Mouse (Mus musculus) intestine, embryonic 16.5 days (tissue): Measurements from ENCODE around the gene Osm. TPM values are rescaled to one million over a fixed set of nuclear protein-coding genes. Genes with fewer than 3 reads are reported as not detected.

Source experiments
- ATAC-seq: fragments of 200-750 bp; cut with Nextera tagmentation; 2 replicates; pipeline ENCODE4 v1.8.0; 2017; ENCODE audit warnings: moderate TSS enrichment, moderate library complexity
- H3K27ac ChIP-seq: fragments of 300-500 bp; sonication (generic); 2 replicates; pipeline ENCODE4 v1.5.1; 2014; ENCODE audit warnings: mild to moderate bottlenecking, low read length
- H3K27me3 ChIP-seq: fragments of 300-500 bp; sonication (generic); replicated peaks from 2 replicates; pipeline ENCODE4 v1.6.1; 2014; ENCODE audit warnings: low read length, control low read depth, mixed read lengths; ENCODE audit not compliant: control insufficient read depth, insufficient read depth
- H3K36me3 ChIP-seq: fragments of 300-500 bp; sonication (generic); 2 replicates; pipeline ENCODE4 v1.6.1; 2014; ENCODE audit warnings: low read length, control low read depth; ENCODE audit not compliant: control insufficient read depth, insufficient read depth
- H3K4me1 ChIP-seq: fragments of 300-500 bp; sonication (generic); 2 replicates; pipeline ENCODE4 v1.6.1; 2014; ENCODE audit warnings: low read length, control low read depth, mixed read lengths; ENCODE audit not compliant: control insufficient read depth, insufficient read depth
- H3K4me2 ChIP-seq: fragments of 300-500 bp; sonication (generic); 2 replicates; pipeline ENCODE4 v1.6.1; 2014; ENCODE audit warnings: low read depth, low read length, control low read depth
- H3K4me3 ChIP-seq: fragments of 300-500 bp; sonication (generic); 2 replicates; pipeline ENCODE4 v1.5.1; 2014; ENCODE audit warnings: mild to moderate bottlenecking, low read length
- H3K9ac ChIP-seq: fragments of 300-500 bp; sonication (generic); 2 replicates; pipeline ENCODE4 v1.6.1; 2014; ENCODE audit warnings: low read depth, low read length
- H3K9me3 ChIP-seq: fragments of 300-500 bp; sonication (generic); 2 replicates; pipeline ENCODE4 v1.6.1; 2016; ENCODE audit warnings: low read length, control low read depth; ENCODE audit not compliant: control insufficient read depth
- WGBS: fragments of 180-500 bp; shearing (Covaris S2); extraction: QIAGEN DNeasy Blood & Tissue Kit; methylation state at CpG from one replicate; pipeline ENCODE4 v1.1.7; 2014; 5-methylcytosine and 5-hydroxymethylcytosine counted together
- polyA plus RNA-seq: library from polyadenylated mRNA; unstranded; fragments of >200 nt; fragmentation: Nextera tagmentation; extraction: Ambion mirVana; gene quantifications from 2 replicates; pipeline ENCODE4 v1.2.1, GENCODE M21; 2015

Osm gene
- polyA plus RNA-seq, 1 experiment from 2014 or later = 0.12 TPM

DNA sequence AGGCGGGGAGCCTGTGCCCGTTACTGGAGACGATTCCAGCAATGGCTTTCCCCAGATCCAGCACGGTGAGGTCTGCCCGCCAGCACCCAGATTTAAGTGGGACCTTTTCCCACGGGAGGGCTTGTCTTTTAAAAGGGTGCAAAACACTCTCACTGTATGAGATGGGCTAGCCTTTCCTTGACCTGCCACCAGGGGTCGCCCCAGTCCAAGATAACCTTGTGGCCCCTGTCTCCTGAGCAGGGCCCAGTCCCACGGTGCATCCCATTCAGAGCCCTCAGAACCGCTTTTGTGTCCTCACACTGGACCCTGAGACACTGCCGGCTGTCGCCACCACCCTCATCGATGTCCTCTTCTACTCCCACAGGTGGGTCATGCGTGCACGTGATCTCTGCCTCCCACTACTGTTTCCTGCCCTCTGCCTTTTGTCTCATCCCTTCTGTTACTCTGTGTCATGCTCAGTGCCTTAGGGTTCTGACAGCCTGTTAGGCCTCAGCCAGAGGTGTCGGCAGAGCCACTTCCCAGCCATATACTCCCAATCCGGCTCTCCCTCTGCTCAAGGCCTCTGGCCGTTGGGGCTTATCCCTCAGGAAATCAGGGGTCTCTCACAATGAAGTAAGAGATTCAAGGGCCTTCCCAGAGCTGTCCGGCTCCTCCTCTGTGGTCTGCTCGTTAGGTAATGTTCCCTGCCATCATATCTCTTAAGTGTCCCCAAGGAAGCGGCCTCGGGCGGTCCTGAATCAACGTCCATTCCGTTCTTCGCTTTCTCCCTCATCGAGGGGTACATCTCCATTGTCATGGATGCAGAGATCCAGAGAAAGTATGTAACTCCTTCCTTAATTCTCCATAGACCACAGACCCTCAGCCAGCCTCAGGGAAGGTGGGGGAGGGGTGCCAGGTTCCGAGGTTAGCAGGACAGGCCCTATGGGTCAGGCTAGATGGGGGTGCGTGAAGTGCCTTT is 15.5 kb upstream of the Osm start:
- no peak overlapping the region for H3K9ac ChIP-seq
- H3K36me3 ChIP-seq = no peaks in the 10 kb centered on the region
- H3K4me3 ChIP-seq = no peak overlapping the region
- ATAC-seq = peak; percentile 17; the same call in 1 of the 2 replicates
- H3K9me3 ChIP-seq = no peaks in the 10 kb centered on the region
- H3K27me3 ChIP-seq = no peaks in the 10 kb centered on the region
- no peak overlapping the region for H3K27ac ChIP-seq
- H3K4me2 ChIP-seq = no peak overlapping the region
- H3K4me1 ChIP-seq = peaks cover 9% of the 10 kb centered on the region; the same call in 1 of the 2 replicates
- 55% methylated on average over 28 of the region's 28 CpGs for WGBS

GRCm38 (mm10) chr11:4222046-4222950 is 13.9 kb upstream of the Osm start:
- no peaks in the 10 kb centered on the region for H3K9me3 ChIP-seq
- no peak overlapping the region for H3K27ac ChIP-seq
- H3K27me3 ChIP-seq = no peaks in the 10 kb centered on the region
- no peaks in the 10 kb centered on the region for H3K36me3 ChIP-seq
- H3K4me1 ChIP-seq = peaks cover 5% of the 10 kb centered on the region; the same call in 1 of the 2 replicates
- H3K9ac ChIP-seq = no peak overlapping the region
- H3K4me2 ChIP-seq = no peak overlapping the region
- whole genome bisulfite sequencing = 70% methylated on average over 17 of the region's 17 CpGs
- ATAC-seq = no peak
- no peak overlapping the region for H3K4me3 ChIP-seq

GRCm38 (mm10) chr11:4223393-4224188 is 12.6 kb upstream of the Osm start:
- WGBS = 32% methylated on average over 7 of the region's 7 CpGs
- no peaks in the 10 kb centered on the region for H3K36me3 ChIP-seq
- H3K4me1 ChIP-seq = peaks cover 5% of the 10 kb centered on the region; the same call in 1 of the 2 replicates
- H3K9me3 ChIP-seq = no peaks in the 10 kb centered on the region
- no peak overlapping the region for H3K27ac ChIP-seq
- ATAC-seq = peak; percentile 67
- H3K27me3 ChIP-seq = no peaks in the 10 kb centered on the region
- no peak overlapping the region for H3K9ac ChIP-seq
- H3K4me3 ChIP-seq = no peak overlapping the region
- H3K4me2 ChIP-seq = no peak overlapping the region

GRCm38 (mm10) chr11:4224223-4224622 is 12.0 kb upstream of the Osm start:
- Histone ChIP-seq H3K4me3 (no peak overlapping the region), H3K27me3 (no peaks in the 10 kb centered on the region), H3K9me3 (no peaks in the 10 kb centered on the region), H3K36me3 (no peaks in the 10 kb centered on the region), H3K4me1 (peaks cover 5% of the 10 kb centered on the region; the same call in 1 of the 2 replicates), H3K27ac (no peak overlapping the region), H3K9ac (no peak overlapping the region), H3K4me2 (no peak overlapping the region)
- ATAC-seq = no peak
- 56% methylated on average over 2 of the region's 2 CpGs for WGBS

GRCm38 (mm10) chr11:4226569-4227325 is 9.5 kb upstream of the Osm start:
- Histone ChIP-seq H3K9me3 (no peaks in the 10 kb centered on the region), H3K4me3 (no peak overlapping the region), H3K4me2 (no peak overlapping the region), H3K27me3 (no peaks in the 10 kb centered on the region), H3K36me3 (no peaks in the 10 kb centered on the region), H3K9ac (no peak overlapping the region), H3K4me1 (peaks cover 5% of the 10 kb centered on the region; the same call in 1 of the 2 replicates), H3K27ac (no peak overlapping the region)
- ATAC-seq = no peak
- whole genome bisulfite sequencing = 75% methylated on average over 5 of the region's 5 CpGs

DNA sequence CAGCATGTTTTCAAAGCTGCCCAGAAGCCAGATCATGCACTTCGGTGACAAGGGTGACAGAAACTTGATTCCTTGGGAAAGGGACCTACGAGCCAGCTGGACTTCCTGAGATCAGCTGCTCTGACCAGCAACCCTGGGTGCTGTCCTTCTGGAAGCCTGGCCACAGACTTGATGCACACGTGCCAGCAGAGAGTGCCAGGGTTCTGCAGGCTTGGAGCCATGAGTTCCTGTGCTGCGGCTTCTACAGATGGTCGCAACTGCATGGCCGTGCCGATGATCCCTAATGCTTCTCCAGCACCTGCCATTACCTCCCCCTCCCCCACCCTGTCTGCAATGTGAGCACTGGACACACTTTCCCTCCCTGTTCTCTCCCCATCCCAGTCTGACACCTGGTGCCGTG is 7.8 kb upstream of the Osm start:
- no peaks in the 10 kb centered on the region for H3K9me3 ChIP-seq
- no peak overlapping the region for H3K4me2 ChIP-seq
- peaks cover 5% of the 10 kb centered on the region; the same call in 1 of the 2 replicates for H3K4me1 ChIP-seq
- no peaks in the 10 kb centered on the region for H3K27me3 ChIP-seq
- 53% methylated on average over 8 of the region's 8 CpGs for WGBS
- no peak overlapping the region for H3K9ac ChIP-seq
- no peak overlapping the region for H3K4me3 ChIP-seq
- no peak for ATAC-seq
- H3K27ac ChIP-seq = no peak overlapping the region
- H3K36me3 ChIP-seq = no peaks in the 10 kb centered on the region

GRCm38 (mm10) chr11:4229841-4230240 is 6.4 kb upstream of the Osm start:
- H3K36me3 ChIP-seq = no peaks in the 10 kb centered on the region
- H3K4me2 ChIP-seq = no peak overlapping the region
- no peak for ATAC-seq
- no peaks in the 10 kb centered on the region for H3K4me1 ChIP-seq
- H3K9me3 ChIP-seq = no peaks in the 10 kb centered on the region
- no peaks in the 10 kb centered on the region for H3K27me3 ChIP-seq
- 67% methylated on average over 4 of the region's 4 CpGs for WGBS
- no peak overlapping the region for H3K9ac ChIP-seq
- no peak overlapping the region for H3K27ac ChIP-seq
- H3K4me3 ChIP-seq = no peak overlapping the region

DNA sequence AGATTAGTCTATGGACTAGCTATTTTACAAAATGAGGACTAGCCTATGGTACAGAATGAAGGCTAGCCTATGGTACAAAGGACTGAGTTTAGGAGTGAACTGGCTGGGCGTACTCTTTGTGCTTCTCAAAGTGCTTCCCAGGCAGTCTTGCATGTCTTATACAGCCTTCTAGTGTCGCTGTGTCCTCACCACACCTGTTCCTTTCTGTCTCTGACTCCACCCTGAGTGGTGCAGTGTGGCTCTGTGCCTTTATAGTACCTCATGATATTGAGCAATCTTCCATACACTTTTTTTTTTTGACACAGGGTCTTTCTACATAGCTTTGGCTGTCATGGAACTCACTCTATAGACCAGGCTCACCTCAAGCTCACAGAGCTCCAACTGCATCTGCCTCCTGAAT is 4.8 kb upstream of the Osm start:
- H3K9me3 ChIP-seq = no peaks in the 10 kb centered on the region
- H3K4me2 ChIP-seq = no peak overlapping the region
- no peaks in the 10 kb centered on the region for H3K36me3 ChIP-seq
- no peaks in the 10 kb centered on the region for H3K27me3 ChIP-seq
- WGBS = 80% methylated on average over 2 of the region's 2 CpGs
- ATAC-seq = peak; percentile 65
- H3K4me1 ChIP-seq = no peaks in the 10 kb centered on the region
- H3K4me3 ChIP-seq = no peak overlapping the region
- no peak overlapping the region for H3K27ac ChIP-seq
- no peak overlapping the region for H3K9ac ChIP-seq
